In the genomic region with DNA sequence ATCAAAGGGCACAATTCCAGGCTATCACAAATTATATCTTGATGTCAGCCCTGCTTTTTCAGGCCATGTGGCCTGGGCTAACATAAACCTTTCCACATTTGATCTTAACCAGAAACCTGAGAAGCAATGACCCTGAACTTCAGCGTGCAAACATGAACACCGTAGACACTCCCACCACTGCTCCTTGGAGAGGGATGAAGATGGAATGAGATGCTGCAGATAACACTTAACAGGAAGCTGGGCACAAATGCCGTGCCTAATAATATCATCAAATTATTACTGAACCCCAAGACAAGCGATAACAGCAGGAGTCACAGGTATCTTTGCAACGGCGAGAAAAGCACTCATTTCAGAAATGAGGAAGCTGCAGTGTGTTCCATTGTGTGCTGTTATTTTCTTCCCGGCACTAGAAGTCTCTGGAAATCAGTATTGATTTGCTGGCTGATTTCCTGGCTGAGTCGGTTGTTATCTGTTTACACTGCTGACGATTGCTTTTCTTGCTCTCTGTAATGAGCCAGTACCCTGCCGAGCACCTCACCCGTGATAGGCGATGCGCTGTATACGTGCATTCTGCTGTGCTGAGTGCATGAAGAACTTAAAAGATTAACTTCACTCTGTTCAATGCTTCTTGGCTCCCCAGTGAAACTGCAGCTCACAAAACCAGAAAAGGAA, we compare ENCODE assay signal across 14 mouse cellular contexts.
DNase-seq lines count a peak whose midpoint lies in the region; ATAC-seq lines count a peak whose summit lies in the region.
"Had no signal": no experiment of that assay in that cellular context is flagged by ENCODE, and none has a peak within 500 bp of the region (broad histone marks: within the 10 kb centered on the region; RNA-seq: fewer than 3 reads in every experiment).

No protein-coding gene starts in this region.

- peak overlapping the region; percentile 21; the same call in 1 of the 2 replicates for H3K4me2 ChIP-seq in midbrain, embryonic 15.5 days
- H3K4me2 ChIP-seq in midbrain, embryonic 11.5 days: no peak overlapping the region
- H3K4me2 ChIP-seq: lung, embryonic 15.5 days; neural tube, embryonic 12.5 days had no signal

- 58% methylated on average over 14 of the region's 14 CpGs for WGBS in heart, embryonic 10.5 days
- 59% methylated on average over 14 of the region's 14 CpGs for WGBS in midbrain, embryonic 15.5 days
- 79% methylated on average over 14 of the region's 14 CpGs for WGBS in midbrain, embryonic 11.5 days

- H3K4me1 ChIP-seq in heart, embryonic 10.5 days: no peaks in the 10 kb centered on the region
- no peaks in the 10 kb centered on the region for H3K4me1 ChIP-seq in midbrain, embryonic 15.5 days
- H3K4me1 ChIP-seq in midbrain, embryonic 11.5 days (ENCODE audit: control insufficient read depth, insufficient read depth, low read length): no peaks in the 10 kb centered on the region
- H3K4me1 ChIP-seq: lung, embryonic 15.5 days; neural tube, embryonic 12.5 days had no signal

- H3K27me3 ChIP-seq in heart, embryonic 10.5 days (ENCODE audit: insufficient read depth, poor library complexity, severe bottlenecking): no peaks in the 10 kb centered on the region
- no peaks in the 10 kb centered on the region for H3K27me3 ChIP-seq in midbrain, embryonic 15.5 days (replicated peaks)
- H3K27me3 ChIP-seq in midbrain, embryonic 11.5 days (ENCODE audit: control insufficient read depth, insufficient read depth, low read length): no peaks in the 10 kb centered on the region
- H3K27me3 ChIP-seq: lung, embryonic 15.5 days; neural tube, embryonic 12.5 days had no signal

- H3K4me3 ChIP-seq in heart, embryonic 10.5 days: no peak overlapping the region
- no peak overlapping the region for H3K4me3 ChIP-seq in midbrain, embryonic 15.5 days
- no peak overlapping the region for H3K4me3 ChIP-seq in midbrain, embryonic 11.5 days (ENCODE audit: low read depth, low read length)
- H3K4me3 ChIP-seq: lung, embryonic 15.5 days; neural tube, embryonic 12.5 days had no signal

- no peak overlapping the region for H3K27ac ChIP-seq in heart, embryonic 10.5 days
- peak overlapping the region; percentile 29; the same call in 1 of the 2 replicates for H3K27ac ChIP-seq in midbrain, embryonic 15.5 days
- H3K27ac ChIP-seq in midbrain, embryonic 11.5 days (ENCODE audit: low read depth, low read length): no peak overlapping the region
- H3K27ac ChIP-seq: kidney, postnatal 0 days; lung, embryonic 15.5 days; neural tube, embryonic 12.5 days had no signal

- H3K36me3 ChIP-seq in heart, embryonic 10.5 days: no peaks in the 10 kb centered on the region
- H3K36me3 ChIP-seq in midbrain, embryonic 15.5 days (replicated peaks): no peaks in the 10 kb centered on the region
- H3K36me3 ChIP-seq in midbrain, embryonic 11.5 days (ENCODE audit: control insufficient read depth, insufficient read depth, low read length): no peaks in the 10 kb centered on the region
- H3K36me3 ChIP-seq: lung, embryonic 15.5 days; neural tube, embryonic 12.5 days had no signal

- no peaks in the 10 kb centered on the region for H3K9me3 ChIP-seq in heart, embryonic 10.5 days
- H3K9me3 ChIP-seq in midbrain, embryonic 15.5 days: no peaks in the 10 kb centered on the region
- H3K9me3 ChIP-seq in midbrain, embryonic 11.5 days (ENCODE audit: control insufficient read depth, low read length): no peaks in the 10 kb centered on the region
- H3K9me3 ChIP-seq: lung, embryonic 15.5 days; neural tube, embryonic 12.5 days had no signal

- no peak overlapping the region for H3K9ac ChIP-seq in midbrain, embryonic 15.5 days
- no peak overlapping the region for H3K9ac ChIP-seq in midbrain, embryonic 11.5 days (ENCODE audit: low read length)
- H3K9ac ChIP-seq: lung, embryonic 15.5 days; neural tube, embryonic 12.5 days had no signal

- DNase-seq in heart, embryonic 10.5 days (ENCODE audit: low spot score): peak; percentile 43
- no peak for DNase-seq in heart, adult 9 months (ENCODE audit: low spot score in 2 of 2)
- DNase-seq in midbrain, embryonic 11.5 days (ENCODE audit: low spot score, missing footprints): no peak
- DNase-seq in yolk sac, embryonic 10.5 days (ENCODE audit: low spot score): peak; percentile 9
- DNase-seq: heart, adult 18-20 months; heart, postnatal 4 days; right cerebral cortex, adult 18-20 months; thymus, adult 2 months had no signal

- ATAC-seq in midbrain, embryonic 15.5 days (replicated peaks): peak; percentile 86
- ATAC-seq in midbrain, embryonic 11.5 days (ENCODE audit: low FRiP score): no peak
- peak; percentile 25; the same call in 1 of the 2 replicates for ATAC-seq in granulocyte monocyte progenitor cell, adult 5-6 weeks (replicated peaks; ENCODE audit: poor library complexity, severe bottlenecking)
- no peak for ATAC-seq in CD4-positive, CD25-positive, alpha-beta regulatory T cell, adult 4 months

Comparison
In these comparisons a context has a peak if more than half of its experiments do, and no peak if none do; other contexts are left out.
1. DNase-seq: peak in heart, embryonic 10.5 days (single experiment) and yolk sac, embryonic 10.5 days (single experiment); none in heart, adult 9 months (0 of 2) and midbrain, embryonic 11.5 days (single experiment).
2. ATAC-seq: peak in midbrain, embryonic 15.5 days (single experiment) and granulocyte monocyte progenitor cell, adult 5-6 weeks (single experiment); none in midbrain, embryonic 11.5 days (single experiment) and CD4-positive, CD25-positive, alpha-beta regulatory T cell, adult 4 months (single experiment).